Mouse (Mus musculus) intestine, postnatal 0 days (tissue): ENCODE measurements at regions not wholly inside any gene's neighbourhood (a gene's known extent, or its start where the extent isn't known, plus 50 kb on each side); places are given as distances from the start of the nearest gene placed in this dataset.

Source experiments
- ATAC-seq: fragments of 200-750 bp; cut with Nextera tagmentation; 2 replicates; pipeline ENCODE4 v1.8.0; 2017; ENCODE audit warnings: mild to moderate bottlenecking, moderate TSS enrichment, moderate library complexity
- H3K27ac ChIP-seq: fragments of 300-500 bp; sonication (generic); 2 replicates; pipeline ENCODE4 v1.5.1; 2014; ENCODE audit warnings: mild to moderate bottlenecking, low read depth, low read length, moderate library complexity
- H3K27me3 ChIP-seq: fragments of 300-500 bp; sonication (generic); replicated peaks from 2 replicates; pipeline ENCODE4 v1.6.1; 2014; ENCODE audit warnings: low read length, mixed read lengths; ENCODE audit not compliant: control insufficient read depth, insufficient read depth
- H3K36me3 ChIP-seq: fragments of 300-500 bp; sonication (generic); 2 replicates; pipeline ENCODE4 v1.6.1; 2014; ENCODE audit warnings: mild to moderate bottlenecking, moderate library complexity; ENCODE audit not compliant: control insufficient read depth, insufficient read depth
- H3K4me1 ChIP-seq: fragments of 300-500 bp; sonication (generic); replicated peaks from 2 replicates; pipeline ENCODE4 v1.6.1; 2014; ENCODE audit warnings: antibody characterized with exemption, low read length, mixed read lengths; ENCODE audit not compliant: control insufficient read depth, insufficient read depth
- H3K4me2 ChIP-seq: fragments of 300-500 bp; sonication (generic); replicated peaks from 2 replicates; pipeline ENCODE4 v1.6.1; 2014; ENCODE audit warnings: low read depth, mild to moderate bottlenecking, moderate library complexity
- H3K4me3 ChIP-seq: fragments of 300-500 bp; sonication (generic); 2 replicates; pipeline ENCODE4 v1.5.1; 2014; ENCODE audit warnings: low read depth, low read length
- H3K9ac ChIP-seq: fragments of 300-500 bp; sonication (generic); 2 replicates; pipeline ENCODE4 v1.6.1; 2014; ENCODE audit warnings: mild to moderate bottlenecking, low read depth, low read length
- H3K9me3 ChIP-seq: fragments of 300-500 bp; sonication (generic); 2 replicates; pipeline ENCODE4 v1.6.1; 2016; ENCODE audit warnings: mixed run types; ENCODE audit not compliant: control insufficient read depth
- CTCF ChIP-seq: sonication (generic); IDR thresholded peaks from 2 replicates; pipeline ENCODE4 v1.5.1; 2016; ENCODE audit warnings: low read depth, mild to moderate bottlenecking, control low read depth, antibody characterized with exemption, moderate library complexity
- WGBS: fragments of 180-500 bp; shearing (Covaris S2); extraction: QIAGEN DNeasy Blood & Tissue Kit; methylation state at CpG from one replicate; pipeline ENCODE4 v1.1.7; 2014; 5-methylcytosine and 5-hydroxymethylcytosine counted together

DNA sequence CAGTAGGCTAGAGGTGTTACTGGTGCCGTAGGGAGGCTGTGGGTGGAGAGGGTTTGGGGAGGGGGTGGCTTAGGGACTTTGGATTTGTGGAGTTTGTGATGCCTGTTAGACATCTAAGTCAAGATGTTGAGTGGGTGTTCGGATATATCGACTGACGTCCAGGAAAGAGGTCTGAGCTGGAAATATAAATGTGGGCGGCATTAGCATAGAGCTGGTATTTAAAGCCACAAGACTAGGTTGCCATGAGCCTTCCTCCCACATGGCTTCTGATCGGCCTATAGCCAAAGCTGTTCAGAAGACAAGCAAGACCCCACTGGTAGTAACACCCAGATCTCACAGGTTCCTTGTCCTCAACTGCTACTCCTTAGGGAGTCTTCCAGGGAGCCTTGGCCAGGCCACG lies 184.9 kb downstream of the Tle3 start:
- WGBS = 93% methylated on average over 7 of the region's 7 CpGs
- H3K9ac ChIP-seq = no peak overlapping the region
- H3K4me3 ChIP-seq = no peak overlapping the region
- H3K9me3 ChIP-seq = no peaks in the 10 kb centered on the region
- no peak overlapping the region for H3K4me2 ChIP-seq
- no peak overlapping the region for H3K27ac ChIP-seq
- H3K4me1 ChIP-seq = 0 out of 2 replicates have a peak, but pooled peaks cover 3% of the 10 kb centered on the region
- no peaks in the 10 kb centered on the region for H3K27me3 ChIP-seq
- H3K36me3 ChIP-seq = no peaks in the 10 kb centered on the region
- no peak for TF ChIP-seq CTCF
- ATAC-seq = no peak

- Histone ChIP-seq H3K27ac (no peak overlapping the region), H3K9ac (no peak overlapping the region), H3K4me3 (no peak overlapping the region), H3K4me1 (0 out of 2 replicates have a peak, but pooled peaks cover 3% of the 10 kb centered on the region), H3K4me2 (no peak overlapping the region), H3K36me3 (no peaks in the 10 kb centered on the region), H3K27me3 (no peaks in the 10 kb centered on the region), H3K9me3 (no peaks in the 10 kb centered on the region)
- ATAC-seq = no peak
- WGBS = 86% methylated on average over 8 of the region's 8 CpGs
- TF ChIP-seq CTCF = no peak
Observed at GRCm38 (mm10) chr9:61555173-61555572, 183.0 kb downstream of the Tle3 start.

DNA sequence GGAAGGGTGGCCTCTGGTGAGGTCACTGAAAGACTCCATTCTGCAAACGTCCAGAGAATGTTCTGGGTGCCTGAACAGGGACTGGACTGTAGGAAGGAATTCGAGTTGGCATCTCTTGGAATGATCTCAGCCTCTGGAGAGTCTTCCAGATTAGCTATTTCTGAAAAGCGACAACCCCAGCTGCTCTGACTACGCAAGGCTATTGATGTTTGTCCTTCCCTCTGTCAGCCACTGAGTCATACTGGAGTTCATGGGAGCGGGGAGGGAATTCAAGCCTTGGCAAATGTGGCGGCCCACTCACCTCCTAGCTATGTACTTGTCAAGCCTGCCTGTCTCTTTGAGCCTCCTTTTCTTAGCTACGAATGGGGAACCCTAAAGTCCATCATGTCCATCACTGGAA lies 182.4 kb downstream of the Tle3 start:
- Histone ChIP-seq H3K4me2 (no peak overlapping the region), H3K36me3 (no peaks in the 10 kb centered on the region), H3K27ac (no peak overlapping the region), H3K4me1 (0 out of 2 replicates have a peak, but pooled peaks cover 3% of the 10 kb centered on the region), H3K4me3 (no peak overlapping the region), H3K9ac (no peak overlapping the region), H3K9me3 (no peaks in the 10 kb centered on the region), H3K27me3 (no peaks in the 10 kb centered on the region)
- TF ChIP-seq CTCF = no peak
- WGBS = 72% methylated on average over 7 of the region's 7 CpGs
- ATAC-seq = no peak

DNA sequence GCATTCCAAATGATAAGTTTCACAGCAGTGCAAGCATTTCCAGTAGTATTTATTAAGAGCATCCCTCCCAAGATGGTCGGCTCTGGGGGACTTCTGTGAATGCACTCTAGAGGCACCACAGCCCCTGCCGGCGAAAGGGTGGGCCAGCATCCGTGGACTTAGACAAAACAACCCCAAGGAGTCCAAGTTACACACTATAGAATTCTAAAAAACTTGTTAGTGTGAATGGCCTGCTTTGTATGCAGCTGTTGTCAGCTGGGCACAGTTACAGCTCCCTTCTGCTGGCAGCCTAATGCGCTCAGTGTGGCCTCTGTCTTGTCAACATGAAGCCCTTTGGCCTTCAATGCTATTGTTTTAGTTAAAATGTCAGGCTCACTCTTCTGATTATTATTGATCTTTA lies 181.5 kb downstream of the Tle3 start:
- no peak for ATAC-seq
- 77% methylated on average over 5 of the region's 5 CpGs for WGBS
- Histone ChIP-seq H3K9ac (no peak overlapping the region), H3K4me2 (no peak overlapping the region), H3K9me3 (no peaks in the 10 kb centered on the region), H3K36me3 (no peaks in the 10 kb centered on the region), H3K27ac (no peak overlapping the region), H3K27me3 (no peaks in the 10 kb centered on the region), H3K4me3 (no peak overlapping the region), H3K4me1 (0 out of 2 replicates have a peak, but pooled peaks cover 3% of the 10 kb centered on the region)
- TF ChIP-seq CTCF = no peak

- Histone ChIP-seq H3K9ac (no peak overlapping the region), H3K4me2 (no peak overlapping the region), H3K4me3 (no peak overlapping the region), H3K9me3 (peaks cover 5% of the 10 kb centered on the region; the same call in 1 of the 2 replicates), H3K4me1 (0 out of 2 replicates have a peak, but pooled peaks cover 3% of the 10 kb centered on the region), H3K27ac (no peak overlapping the region), H3K27me3 (no peaks in the 10 kb centered on the region), H3K36me3 (no peaks in the 10 kb centered on the region)
- 67% methylated on average over 9 of the region's 9 CpGs for WGBS
- no peak for TF ChIP-seq CTCF
- ATAC-seq = no peak
Observed at GRCm38 (mm10) chr9:61551361-61551760, 179.2 kb downstream of the Tle3 start.

DNA sequence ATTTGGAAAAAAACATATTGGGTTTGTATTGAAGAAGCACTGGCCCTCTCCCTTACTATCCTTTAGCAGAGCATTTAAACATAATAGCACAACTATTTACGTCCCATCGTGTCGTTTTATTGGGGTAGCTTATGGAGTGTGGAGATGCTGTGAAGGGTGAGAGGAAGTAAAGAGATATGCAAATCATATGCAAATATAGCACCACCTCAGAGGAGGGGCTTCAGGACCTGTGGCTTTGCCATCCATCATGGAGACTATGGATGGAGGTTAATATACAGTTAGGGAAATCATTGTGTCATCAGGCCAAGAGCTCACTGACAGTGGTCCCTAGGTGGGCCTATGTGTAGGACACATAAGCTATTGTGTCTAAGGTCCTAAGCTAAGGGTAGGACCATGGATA lies 178.2 kb downstream of the Tle3 start:
- no peak for TF ChIP-seq CTCF
- H3K9ac ChIP-seq = no peak overlapping the region
- 75% methylated on average over 3 of the region's 3 CpGs for WGBS
- H3K27me3 ChIP-seq = no peaks in the 10 kb centered on the region
- no peak overlapping the region for H3K27ac ChIP-seq
- no peaks in the 10 kb centered on the region for H3K36me3 ChIP-seq
- 0 out of 2 replicates have a peak, but pooled peaks cover 3% of the 10 kb centered on the region for H3K4me1 ChIP-seq
- no peak for ATAC-seq
- H3K4me3 ChIP-seq = no peak overlapping the region
- peaks cover 5% of the 10 kb centered on the region; the same call in 1 of the 2 replicates for H3K9me3 ChIP-seq
- no peak overlapping the region for H3K4me2 ChIP-seq

DNA sequence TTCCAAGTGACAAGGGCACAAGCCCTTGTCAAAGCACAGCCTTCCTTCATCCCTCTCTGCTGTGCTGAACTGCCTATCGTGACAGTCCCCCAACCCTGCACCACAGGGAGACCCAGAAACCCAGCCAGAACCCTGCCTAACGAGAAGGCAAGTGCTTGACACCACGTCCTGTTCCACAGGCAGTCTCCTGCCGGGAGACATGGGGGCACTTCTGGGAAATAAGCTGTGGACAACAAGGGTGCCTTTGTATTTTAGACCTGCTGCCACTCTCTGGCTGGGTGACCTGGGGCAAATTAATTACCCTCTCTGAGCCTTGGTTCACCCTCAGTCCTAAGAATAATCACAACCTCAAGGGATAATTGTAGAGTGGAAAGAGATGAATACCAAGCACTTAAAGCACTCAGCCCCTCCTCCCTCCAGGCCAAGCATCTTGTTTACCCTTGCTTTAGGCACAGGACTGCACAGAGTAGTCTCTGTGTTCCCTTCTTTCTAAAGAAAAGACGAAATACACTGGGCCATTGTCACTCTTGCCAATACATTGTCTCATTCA lies 177.6 kb downstream of the Tle3 start:
- Histone ChIP-seq H3K9ac (no peak overlapping the region), H3K4me1 (0 out of 2 replicates have a peak, but pooled peaks cover 3% of the 10 kb centered on the region), H3K4me2 (no peak overlapping the region), H3K27me3 (no peaks in the 10 kb centered on the region), H3K9me3 (peaks cover 5% of the 10 kb centered on the region; the same call in 1 of the 2 replicates), H3K4me3 (no peak overlapping the region), H3K27ac (no peak overlapping the region), H3K36me3 (no peaks in the 10 kb centered on the region)
- TF ChIP-seq CTCF = no peak
- WGBS = 61% methylated on average over 5 of the region's 5 CpGs
- ATAC-seq = no peak
